Mouse (Mus musculus) myocyte (in vitro differentiated cells): ENCODE measurements around the gene Fam43a.

Experiments used
- E2F4 ChIP-seq: IDR thresholded peaks from one replicate; pipeline ENCODE4 v1.6.1; 2011; ENCODE audit warnings: mild to moderate bottlenecking, control low read depth, moderate library complexity; ENCODE audit not compliant: insufficient read depth
- MAX ChIP-seq: IDR thresholded peaks from one replicate; pipeline ENCODE4 v1.6.1; 2011; ENCODE audit warnings: low read depth, mild to moderate bottlenecking, control low read depth
- MYOD1 ChIP-seq, 3 experiments: IDR thresholded peaks; one replicate each; pipeline ENCODE4 v1.6.1; 2011; ENCODE audit warnings: control low read depth in 2 of 3, low read depth in 2 of 3, mild to moderate bottlenecking in 2 of 3, moderate library complexity in 1 of 3; ENCODE audit not compliant: insufficient read length in 2 of 3, control insufficient read depth in 1 of 3
- POLR2A ChIP-seq: IDR thresholded peaks from one replicate; pipeline ENCODE4 v1.6.1; 2011; ENCODE audit warnings: low read depth, mild to moderate bottlenecking, control low read depth, moderate library complexity; ENCODE audit not compliant: insufficient read length
- POLR2AphosphoS2 ChIP-seq: IDR thresholded peaks from one replicate; pipeline ENCODE4 v1.6.1; 2011; ENCODE audit warnings: low read depth, control low read depth; ENCODE audit not compliant: insufficient read length
- SRF ChIP-seq: IDR thresholded peaks from one replicate; pipeline ENCODE4 v1.6.1; 2011; ENCODE audit warnings: low read depth; ENCODE audit not compliant: control insufficient read depth, insufficient read length
- TCF12 ChIP-seq: IDR thresholded peaks from one replicate; pipeline ENCODE4 v1.6.1; 2011; ENCODE audit warnings: mild to moderate bottlenecking, control low read depth; ENCODE audit not compliant: poor library complexity, insufficient read depth, severe bottlenecking
- TCF3 ChIP-seq: IDR thresholded peaks from one replicate; pipeline ENCODE4 v1.6.1; 2011; ENCODE audit warnings: low read depth, control low read depth; ENCODE audit not compliant: insufficient read length
- USF1 ChIP-seq: IDR thresholded peaks from one replicate; pipeline ENCODE4 v1.6.1; 2011; ENCODE audit warnings: low read depth, mild to moderate bottlenecking, control low read depth, moderate library complexity

- TF ChIP-seq MAX (no peak), POLR2AphosphoS2 (no peak), MYOD1 (IDR thresholded peaks at IDR 0.05; ENCODE audit: control insufficient read depth in 1 of 3, insufficient read length in 2 of 3, low read depth in 2 of 3) (no peak), TCF12 (no peak), POLR2A (no peak), E2F4 (no peak), TCF3 (no peak), USF1 (no peak), SRF (no peak)
Measured at GRCm38 (mm10) chr16:30607868-30608267, 8.3 kb downstream of the Fam43a start.
